Mouse (Mus musculus): Measurements from ENCODE around the gene Ripply2. TPM values are rescaled to one million over a fixed set of nuclear protein-coding genes. Genes with fewer than 3 reads are reported as not detected.

Ripply2 gene
- polyA plus RNA-seq, 1 experiment from 2014 or later = not detected

DNA sequence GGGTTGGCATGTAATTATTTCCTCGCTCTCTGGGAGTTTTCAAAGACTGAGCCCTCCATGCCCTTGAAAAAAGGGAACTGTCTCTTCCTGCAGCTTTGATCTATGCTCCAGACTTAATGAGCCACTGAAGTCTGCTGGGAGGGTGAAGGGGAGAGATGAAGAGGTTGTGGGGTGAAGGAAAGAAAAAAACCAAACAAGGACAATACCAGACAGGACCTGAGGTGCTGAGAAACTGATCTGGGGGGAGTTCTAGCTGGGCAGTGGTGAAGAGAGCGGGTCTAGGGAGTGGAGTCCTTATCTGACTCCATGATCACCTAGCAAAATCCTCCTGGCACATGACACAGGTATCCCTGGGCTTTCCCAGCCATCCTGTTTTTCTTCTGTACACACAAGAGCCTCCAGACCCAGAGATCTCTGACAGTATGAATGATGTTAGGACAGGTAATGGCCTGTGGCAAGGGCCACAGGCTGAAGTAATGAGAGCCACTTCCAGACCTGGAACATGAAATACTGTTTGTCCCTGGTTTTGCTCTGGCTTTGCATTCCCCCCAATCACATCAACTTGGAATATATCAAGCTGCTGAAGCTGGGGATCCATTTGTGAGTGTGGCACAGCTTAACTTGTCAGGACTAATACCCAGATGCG, 18.2 kb upstream of the Ripply2 start:
- no peak overlapping the region for H3K4me3 ChIP-seq (ENCODE audit: low read depth, low read length)
- H3K4me1 ChIP-seq (ENCODE audit: insufficient read depth, low read depth, low read length) = no peaks in the 10 kb centered on the region
- ATAC-seq = no peak
- H3K27ac ChIP-seq (ENCODE audit: low read length) = no peak overlapping the region
- DNase-seq (ENCODE audit: low spot score) = no peak
- H3K27me3 ChIP-seq (replicated peaks; ENCODE audit: insufficient read depth, low read length) = no peaks in the 10 kb centered on the region
- TF ChIP-seq EP300 (IDR thresholded peaks at IDR 0.05) (no peak), CTCF (IDR thresholded peaks at IDR 0.05) (no peak)
- no peaks in the 10 kb centered on the region for H3K36me3 ChIP-seq (ENCODE audit: insufficient read depth, low read length)
- H3K9ac ChIP-seq (replicated peaks; ENCODE audit: low read depth) = no peak overlapping the region
- H3K9me3 ChIP-seq (ENCODE audit: low read length) = no peaks in the 10 kb centered on the region
- no peak overlapping the region for H3K4me2 ChIP-seq (replicated peaks; ENCODE audit: low read depth, low read length)
- 57% methylated on average over 3 of the region's 3 CpGs for WGBS

DNA sequence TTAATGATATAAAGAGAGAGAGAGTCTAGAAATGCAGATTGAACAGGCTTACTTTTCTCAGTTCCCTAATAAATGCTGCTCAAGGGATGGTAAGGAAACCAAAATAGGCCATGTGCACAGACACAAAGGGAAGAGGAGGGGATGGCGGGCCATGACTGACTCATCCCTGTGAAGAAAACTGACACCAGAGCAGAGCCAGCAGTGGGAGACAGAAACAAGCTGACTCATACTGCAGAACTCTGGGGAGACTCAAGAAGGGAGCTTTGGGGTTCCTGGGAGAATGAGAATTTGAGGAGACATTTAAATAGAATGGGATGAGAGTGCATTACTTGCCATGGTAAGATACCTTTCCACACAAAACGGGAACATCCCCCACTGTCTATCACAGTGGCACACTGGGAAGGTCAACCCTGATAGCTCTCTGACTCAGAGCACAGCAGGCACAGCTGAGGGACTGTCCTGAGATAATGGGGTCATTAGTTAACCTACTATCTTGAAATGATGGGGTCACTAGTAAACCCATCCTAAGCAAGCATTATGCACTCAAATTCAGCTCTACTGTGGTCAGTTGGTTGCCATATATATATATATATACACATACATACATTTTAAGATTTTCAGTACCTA, 15.3 kb upstream of the Ripply2 start:
- WGBS = 56% methylated on average over 2 of the region's 2 CpGs
- no peak overlapping the region for H3K4me2 ChIP-seq (replicated peaks; ENCODE audit: low read depth, low read length)
- H3K36me3 ChIP-seq (ENCODE audit: insufficient read depth, low read length) = no peaks in the 10 kb centered on the region
- no peak overlapping the region for H3K4me3 ChIP-seq (ENCODE audit: low read depth, low read length)
- DNase-seq (ENCODE audit: low spot score) = no peak
- H3K9ac ChIP-seq (replicated peaks; ENCODE audit: low read depth) = no peak overlapping the region
- no peaks in the 10 kb centered on the region for H3K27me3 ChIP-seq (replicated peaks; ENCODE audit: insufficient read depth, low read length)
- no peaks in the 10 kb centered on the region for H3K4me1 ChIP-seq (ENCODE audit: insufficient read depth, low read depth, low read length)
- H3K27ac ChIP-seq (ENCODE audit: low read length) = no peak overlapping the region
- no peaks in the 10 kb centered on the region for H3K9me3 ChIP-seq (ENCODE audit: low read length)
- TF ChIP-seq CTCF (IDR thresholded peaks at IDR 0.05) (no peak), EP300 (IDR thresholded peaks at IDR 0.05) (no peak)
- no peak for ATAC-seq

DNA sequence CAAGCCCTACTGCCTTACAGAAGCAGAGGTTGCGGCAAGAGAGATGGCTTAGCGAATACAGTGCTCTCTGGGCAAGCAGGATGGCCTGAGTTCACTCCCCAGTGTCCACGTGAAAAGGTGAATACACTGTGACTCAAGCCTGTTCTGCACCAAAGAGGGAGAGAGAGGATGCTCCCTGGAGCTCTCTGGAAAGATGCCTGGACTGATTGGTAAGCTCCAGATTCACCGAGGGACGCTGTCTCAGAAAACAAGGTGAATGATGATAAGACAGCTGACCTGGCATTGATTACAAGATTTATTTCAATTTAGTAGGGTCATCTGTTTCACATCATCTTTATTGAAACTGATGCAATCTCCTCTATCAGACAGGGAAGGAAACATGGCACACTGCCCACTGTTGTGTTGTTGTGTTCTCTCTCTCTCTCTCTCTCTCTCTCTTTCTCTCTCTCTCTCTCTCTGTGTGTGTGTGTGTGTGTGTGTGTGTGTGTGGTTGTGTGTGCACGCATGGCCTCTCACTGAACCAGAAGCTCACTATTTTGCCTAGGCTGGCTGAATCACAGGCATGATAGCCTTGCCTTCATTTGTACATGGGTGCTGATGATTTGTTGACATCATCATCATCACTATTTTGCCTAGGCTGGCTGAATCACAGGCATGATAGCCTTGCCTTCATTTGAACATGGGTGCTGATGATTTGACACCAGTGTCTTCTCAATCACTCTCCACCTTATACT, 10.5 kb upstream of the Ripply2 start:
- DNase-seq (ENCODE audit: low spot score) (no peak), ATAC-seq (no peak)
- Histone ChIP-seq H3K9ac (replicated peaks; ENCODE audit: low read depth) (no peak overlapping the region), H3K36me3 (ENCODE audit: insufficient read depth, low read length) (no peaks in the 10 kb centered on the region), H3K4me1 (ENCODE audit: insufficient read depth, low read depth, low read length) (no peaks in the 10 kb centered on the region), H3K27ac (ENCODE audit: low read length) (no peak overlapping the region), H3K27me3 (replicated peaks; ENCODE audit: insufficient read depth, low read length) (no peaks in the 10 kb centered on the region), H3K4me3 (ENCODE audit: low read depth, low read length) (no peak overlapping the region), H3K4me2 (replicated peaks; ENCODE audit: low read depth, low read length) (no peak overlapping the region), H3K9me3 (ENCODE audit: low read length) (no peaks in the 10 kb centered on the region)
- no peak for TF ChIP-seq EP300 (IDR thresholded peaks at IDR 0.05)
- no peak for TF ChIP-seq CTCF (IDR thresholded peaks at IDR 0.05)
- 66% methylated on average over 6 of the region's 6 CpGs for WGBS

GRCm38 (mm10) chr9:87005435-87005779, 9.9 kb upstream of the Ripply2 start:
- WGBS = 14% methylated on average over 5 of the region's 5 CpGs
- Histone ChIP-seq H3K27ac (ENCODE audit: low read length) (no peak overlapping the region), H3K4me1 (ENCODE audit: insufficient read depth, low read depth, low read length) (no peaks in the 10 kb centered on the region), H3K4me3 (ENCODE audit: low read depth, low read length) (no peak overlapping the region), H3K4me2 (replicated peaks; ENCODE audit: low read depth, low read length) (no peak overlapping the region), H3K9me3 (ENCODE audit: low read length) (no peaks in the 10 kb centered on the region), H3K36me3 (ENCODE audit: insufficient read depth, low read length) (no peaks in the 10 kb centered on the region), H3K27me3 (replicated peaks; ENCODE audit: insufficient read depth, low read length) (no peaks in the 10 kb centered on the region), H3K9ac (replicated peaks; ENCODE audit: low read depth) (no peak overlapping the region)
- TF ChIP-seq CTCF (IDR thresholded peaks at IDR 0.05) (no peak), EP300 (IDR thresholded peaks at IDR 0.05) (no peak)
- ATAC-seq (no peak), DNase-seq (ENCODE audit: low spot score) (no peak)

GRCm38 (mm10) chr9:87008507-87008906, 6.8 kb upstream of the Ripply2 start:
- Histone ChIP-seq H3K9me3 (ENCODE audit: low read length) (no peaks in the 10 kb centered on the region), H3K4me2 (replicated peaks; ENCODE audit: low read depth, low read length) (no peak overlapping the region), H3K9ac (replicated peaks; ENCODE audit: low read depth) (no peak overlapping the region), H3K27ac (ENCODE audit: low read length) (no peak overlapping the region), H3K27me3 (replicated peaks; ENCODE audit: insufficient read depth, low read length) (no peaks in the 10 kb centered on the region; the same call in 1 of the 2 replicates), H3K4me1 (ENCODE audit: insufficient read depth, low read depth, low read length) (no peaks in the 10 kb centered on the region), H3K4me3 (ENCODE audit: low read depth, low read length) (no peak overlapping the region), H3K36me3 (ENCODE audit: insufficient read depth, low read length) (no peaks in the 10 kb centered on the region)
- WGBS = 53% methylated on average over 6 of the region's 6 CpGs
- no peak for ATAC-seq
- DNase-seq (ENCODE audit: low spot score) = no peak
- TF ChIP-seq EP300 (IDR thresholded peaks at IDR 0.05) (no peak), CTCF (IDR thresholded peaks at IDR 0.05) (no peak)

GRCm38 (mm10) chr9:87008919-87009318, 6.4 kb upstream of the Ripply2 start:
- Histone ChIP-seq H3K4me1 (ENCODE audit: insufficient read depth, low read depth, low read length) (no peaks in the 10 kb centered on the region), H3K36me3 (ENCODE audit: insufficient read depth, low read length) (no peaks in the 10 kb centered on the region)
- no peak for ATAC-seq

More at GRCm38 (mm10) chr9:87008919-87009318, 6.4 kb upstream of the Ripply2 start:
- Histone ChIP-seq H3K4me3 (ENCODE audit: low read depth, low read length) (no peak overlapping the region), H3K27ac (ENCODE audit: low read length) (no peak overlapping the region), H3K9me3 (ENCODE audit: low read length) (no peaks in the 10 kb centered on the region), H3K4me2 (replicated peaks; ENCODE audit: low read depth, low read length) (no peak overlapping the region), H3K9ac (replicated peaks; ENCODE audit: low read depth) (no peak overlapping the region), H3K27me3 (replicated peaks; ENCODE audit: insufficient read depth, low read length) (peaks cover 1% of the 10 kb centered on the region; the same call in 1 of the 2 replicates)
- DNase-seq (ENCODE audit: low spot score) = no peak
- 95% methylated on average over 1 of the region's 1 CpGs for WGBS
- TF ChIP-seq EP300 (IDR thresholded peaks at IDR 0.05) = no peak
- TF ChIP-seq CTCF (IDR thresholded peaks at IDR 0.05) = no peak
